Mouse (Mus musculus) leukemia stem cell, adult 10-12 weeks (primary cell): ENCODE data around the gene Gm20929. TPM values are rescaled to one million over a fixed set of nuclear protein-coding genes. Genes with fewer than 3 reads are reported as not detected.

Experiments used
- polyA plus RNA-seq: library from polyadenylated mRNA; stranded (reverse); fragments of >175 nt; gene quantifications from 2 replicates; pipeline ENCODE4 v1.2.3, GENCODE M21; 2012; ENCODE audit warnings: low replicate concordance

The Gm20929 gene
- not detected in 2 replicates for polyA plus RNA-seq

DNA sequence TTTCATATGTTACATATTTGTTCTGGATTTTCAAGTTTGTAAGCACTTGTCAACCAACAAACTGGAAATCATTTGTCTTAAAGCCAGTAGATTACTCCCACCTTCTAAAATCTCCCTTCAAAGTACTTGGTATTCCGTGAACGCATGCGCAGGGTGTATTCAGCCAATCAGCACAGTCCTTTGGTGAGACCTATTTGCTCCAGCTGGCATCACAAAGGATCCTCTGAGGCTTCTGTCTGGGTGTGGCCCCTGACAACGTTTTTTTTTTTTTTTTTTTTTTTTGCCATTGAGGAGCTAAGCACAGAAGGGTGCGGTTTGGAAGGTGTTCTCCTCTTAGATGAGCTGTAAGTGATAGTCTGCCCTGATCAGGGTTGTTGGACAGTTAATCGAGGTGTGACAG, at the start of gene Gm20929:
Gene Gm20929 (plus strand): TSS at position 301 of the 400 bp plus-strand sequence.

